Mouse (Mus musculus) spleen, adult 2 months (tissue): ENCODE data around the gene Birc2.

ENCODE experiments used
- CTCF ChIP-seq: fragments of 200-500 bp; IDR thresholded peaks from 2 replicates; pipeline ENCODE4 v1.5.1; 2011; ENCODE audit warnings: mild to moderate bottlenecking, inconsistent platforms; ENCODE audit not compliant: insufficient read depth, insufficient read length, insufficient replicate concordance; ENCODE audit errors: extremely low read depth
- POLR2A ChIP-seq: fragments of 200-500 bp; IDR thresholded peaks from 2 replicates; pipeline ENCODE4 v1.6.1; 2011; ENCODE audit warnings: low read depth, low read length, inconsistent platforms

DNA sequence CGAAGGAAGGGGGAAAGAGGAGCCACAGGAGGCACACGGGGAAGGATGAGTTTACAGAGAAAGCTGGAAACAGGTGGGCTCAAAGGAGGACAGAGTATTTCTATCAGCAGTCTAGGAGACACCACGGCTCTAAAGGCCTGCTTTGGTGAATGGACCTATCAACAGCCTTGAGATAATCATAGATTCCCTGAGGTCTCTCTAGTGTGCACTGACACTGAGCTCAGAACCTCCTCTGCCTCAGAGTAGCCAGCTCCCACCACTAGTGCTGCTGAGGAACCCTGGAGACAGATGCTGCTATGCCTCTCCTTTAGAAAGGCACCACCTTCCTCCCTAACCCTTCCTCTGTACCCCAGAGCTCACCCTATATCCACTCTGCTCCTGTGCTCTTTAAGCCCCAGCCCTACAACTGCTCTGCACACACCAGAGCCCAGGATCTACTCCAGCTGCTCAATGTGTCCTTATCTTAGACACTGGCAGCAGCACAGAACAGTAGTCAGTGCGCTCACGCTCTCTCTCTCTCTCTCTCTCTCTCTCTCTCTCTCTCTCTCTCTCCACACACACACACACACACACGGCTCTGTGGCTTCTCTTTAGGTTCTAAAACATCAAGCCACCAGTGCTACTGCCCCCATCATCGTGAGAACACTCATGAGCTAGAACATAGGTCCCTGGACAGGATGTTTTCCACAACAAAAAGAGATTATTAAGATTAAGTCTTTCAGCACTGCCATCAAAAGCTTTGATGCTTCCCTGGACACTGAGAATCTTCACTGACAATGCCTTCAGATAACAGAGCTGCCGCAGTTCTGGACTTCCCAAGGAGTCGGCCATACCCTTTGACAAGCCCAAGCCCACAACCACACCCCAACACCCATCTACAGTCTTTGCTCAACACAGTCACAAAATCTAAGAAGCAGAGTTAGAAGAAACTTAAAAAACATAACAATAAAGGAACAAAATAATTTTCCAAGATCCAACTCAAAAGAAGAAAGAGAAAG is 7.0 kb downstream of the Birc2 start:
- TF ChIP-seq CTCF (no peak), POLR2A (no peak)
